Mouse (Mus musculus) liver, postnatal 0 days (tissue): Measurements from ENCODE around the gene Mreg. TPM values are rescaled to one million over a fixed set of nuclear protein-coding genes. Genes with fewer than 3 reads are reported as not detected.
A peak's percentile ranks its signal among the peaks of the same experiment; 100 is the strongest.

Experiments
- ATAC-seq: fragments of 200-750 bp; cut with Nextera tagmentation; 2 replicates; pipeline ENCODE4 v1.8.0; 2017; ENCODE audit warnings: mild to moderate bottlenecking, moderate library complexity
- DNase-seq: peaks from one replicate; pipeline ENCODE4 v3.0.0-alpha.2; 2016
- H3K27ac ChIP-seq: fragments of 300-500 bp; sonication (generic); 2 replicates; pipeline ENCODE4 v1.5.1; 2014; ENCODE audit warnings: antibody characterized with exemption, moderate library complexity, mild to moderate bottlenecking, low read depth
- H3K27me3 ChIP-seq: fragments of 300-500 bp; sonication (generic); 2 replicates; pipeline ENCODE4 v1.6.1; 2014; ENCODE audit warnings: low read length, control low read depth, mixed read lengths; ENCODE audit not compliant: insufficient read depth
- H3K36me3 ChIP-seq: fragments of 300-500 bp; sonication (generic); replicated peaks from 2 replicates; pipeline ENCODE4 v1.6.1; 2014; ENCODE audit warnings: mild to moderate bottlenecking, control low read depth, low read length, moderate library complexity, mixed read lengths; ENCODE audit not compliant: insufficient read depth
- H3K4me1 ChIP-seq: fragments of 300-500 bp; sonication (generic); 2 replicates; pipeline ENCODE4 v1.6.1; 2014; ENCODE audit warnings: antibody characterized with exemption, mild to moderate bottlenecking, control low read depth; ENCODE audit not compliant: insufficient read depth
- H3K4me2 ChIP-seq: fragments of 300-500 bp; sonication (generic); 2 replicates; pipeline ENCODE4 v1.6.1; 2014; ENCODE audit warnings: low read depth, mild to moderate bottlenecking, low read length, moderate library complexity, mixed read lengths
- H3K4me3 ChIP-seq: fragments of 300-500 bp; sonication (generic); 2 replicates; pipeline ENCODE4 v1.5.1; 2014; ENCODE audit warnings: low read depth, low read length
- H3K9ac ChIP-seq: fragments of 300-500 bp; sonication (generic); replicated peaks from 2 replicates; pipeline ENCODE4 v1.6.1; 2014; ENCODE audit warnings: mild to moderate bottlenecking, moderate library complexity
- H3K9me3 ChIP-seq: fragments of 300-500 bp; sonication (generic); 2 replicates; pipeline ENCODE4 v1.6.1; 2016; ENCODE audit warnings: mild to moderate bottlenecking, control low read depth, low read length, mixed read lengths
- CTCF ChIP-seq: sonication (generic); IDR thresholded peaks from 2 replicates; pipeline ENCODE4 v1.5.1; 2016; ENCODE audit warnings: antibody characterized with exemption, low read depth
- EP300 ChIP-seq: IDR thresholded peaks from 2 replicates; pipeline ENCODE4 v1.6.1; 2016; ENCODE audit warnings: antibody characterized with exemption, low read depth, mild to moderate bottlenecking
- WGBS: fragments of 180-500 bp; shearing (Covaris S2); extraction: QIAGEN DNeasy Blood & Tissue Kit; methylation state at CpG from one replicate; pipeline ENCODE4 v1.1.7; 2014; ENCODE audit not compliant: insufficient replicate concordance; 5-methylcytosine and 5-hydroxymethylcytosine counted together
- polyA plus RNA-seq: library from polyadenylated mRNA; unstranded; fragments of >200 nt; fragmentation: Nextera tagmentation; extraction: Ambion mirVana; gene quantifications from 2 replicates; pipeline ENCODE4 v1.2.1, GENCODE M21; 2015

The Mreg gene
- polyA plus RNA-seq, 1 experiment from 2014 or later, result 10.0 TPM

- H3K4me3 ChIP-seq, result no peak overlapping the region
- no peaks in the 10 kb centered on the region for H3K4me1 ChIP-seq
- 68% methylated on average over 5 of the region's 5 CpGs for WGBS
- H3K4me2 ChIP-seq, result no peak overlapping the region
- H3K36me3 ChIP-seq, result no peaks in the 10 kb centered on the region
- no peak for DNase-seq
- H3K9ac ChIP-seq, result no peak overlapping the region
- no peaks in the 10 kb centered on the region for H3K9me3 ChIP-seq
- no peaks in the 10 kb centered on the region for H3K27me3 ChIP-seq
- no peak overlapping the region for H3K27ac ChIP-seq
- TF ChIP-seq CTCF (no peak), EP300 (no peak)
- no peak for ATAC-seq
Measured at GRCm38 (mm10) chr1:72186151-72186550, 26.0 kb downstream of the Mreg start.

- H3K27ac ChIP-seq, result no peak overlapping the region; the same call in 1 of the 2 replicates
- ATAC-seq (peak; percentile 15; the same call in 1 of the 2 replicates), DNase-seq (no peak)
- no peaks in the 10 kb centered on the region for H3K4me1 ChIP-seq
- no peak overlapping the region for H3K4me3 ChIP-seq
- H3K27me3 ChIP-seq, result no peaks in the 10 kb centered on the region
- no peaks in the 10 kb centered on the region for H3K36me3 ChIP-seq
- H3K9me3 ChIP-seq, result no peaks in the 10 kb centered on the region
- TF ChIP-seq EP300, result no peak
- no peak for TF ChIP-seq CTCF
- H3K9ac ChIP-seq, result no peak overlapping the region
- 56% methylated on average over 6 of the region's 6 CpGs for WGBS
- no peak overlapping the region for H3K4me2 ChIP-seq
Measured at GRCm38 (mm10) chr1:72183554-72183953, 28.6 kb downstream of the Mreg start.

GRCm38 (mm10) chr1:72182930-72183499, 29.1 kb downstream of the Mreg start:
- peak; percentile 62 for DNase-seq

GRCm38 (mm10) chr1:72179947-72180346, 32.2 kb downstream of the Mreg start:
- ATAC-seq, result no peak
- WGBS, result 83% methylated on average over 7 of the region's 7 CpGs

More at GRCm38 (mm10) chr1:72182930-72183499, 29.1 kb downstream of the Mreg start:
- no peak overlapping the region for H3K4me3 ChIP-seq
- ATAC-seq, result peak; percentile 97
- H3K4me1 ChIP-seq, result no peaks in the 10 kb centered on the region
- peak overlapping the region; percentile 46 for H3K4me2 ChIP-seq
- H3K9ac ChIP-seq, result no peak overlapping the region
- H3K27me3 ChIP-seq, result no peaks in the 10 kb centered on the region
- no peaks in the 10 kb centered on the region for H3K36me3 ChIP-seq
- no peaks in the 10 kb centered on the region for H3K9me3 ChIP-seq
- 25% methylated on average over 13 of the region's 13 CpGs for WGBS
- peak overlapping the region; percentile 58 for H3K27ac ChIP-seq
- TF ChIP-seq EP300, result no peak
- TF ChIP-seq CTCF, result peak; percentile 27; the same call in 1 of the 2 replicates

GRCm38 (mm10) chr1:72176239-72176638, 35.9 kb downstream of the Mreg start:
- Histone ChIP-seq H3K4me3 (no peak overlapping the region), H3K27ac (no peak overlapping the region), H3K4me1 (peaks cover 18% of the 10 kb centered on the region), H3K9ac (no peak overlapping the region), H3K36me3 (no peaks in the 10 kb centered on the region), H3K4me2 (no peak overlapping the region), H3K9me3 (no peaks in the 10 kb centered on the region), H3K27me3 (no peaks in the 10 kb centered on the region)
- 34% methylated on average over 6 of the region's 6 CpGs for whole genome bisulfite sequencing
- ATAC-seq (no peak), DNase-seq (no peak)
- TF ChIP-seq CTCF, result no peak
- TF ChIP-seq EP300, result no peak

More at GRCm38 (mm10) chr1:72179947-72180346, 32.2 kb downstream of the Mreg start:
- Histone ChIP-seq H3K36me3 (no peaks in the 10 kb centered on the region), H3K4me2 (no peak overlapping the region), H3K27me3 (no peaks in the 10 kb centered on the region), H3K9ac (no peak overlapping the region), H3K27ac (no peak overlapping the region), H3K4me3 (no peak overlapping the region), H3K4me1 (peaks cover 6% of the 10 kb centered on the region; the same call in 1 of the 2 replicates), H3K9me3 (no peaks in the 10 kb centered on the region)
- no peak for TF ChIP-seq CTCF
- no peak for TF ChIP-seq EP300
- no peak for DNase-seq

GRCm38 (mm10) chr1:72174183-72174582, 37.9 kb downstream of the Mreg start:
- Histone ChIP-seq H3K9me3 (no peaks in the 10 kb centered on the region), H3K4me1 (peaks cover 23% of the 10 kb centered on the region), H3K27me3 (no peaks in the 10 kb centered on the region), H3K4me3 (no peak overlapping the region), H3K36me3 (no peaks in the 10 kb centered on the region), H3K4me2 (no peak overlapping the region), H3K27ac (peak overlapping the region; percentile 88), H3K9ac (no peak overlapping the region)
- ATAC-seq (no peak), DNase-seq (no peak)
- 66% methylated on average over 7 of the region's 7 CpGs for WGBS
- no peak for TF ChIP-seq CTCF
- TF ChIP-seq EP300, result no peak
